Mouse (Mus musculus): Measurements from ENCODE around the gene Rpl35.

- TF ChIP-seq POLR2A (IDR thresholded peaks at IDR 0.05; ENCODE audit: borderline replicate concordance, low read depth, low read length) (no peak), CTCF (IDR thresholded peaks at IDR 0.05; ENCODE audit: low read depth, low read length) (no peak)
Observed at GRCm38 (mm10) chr2:39040215-39040614, 34.8 kb upstream of the Rpl35 start.

Measured in bone marrow macrophage, adult 2 months (primary cell).